Mouse (Mus musculus) C2C12 (cell line): Measurements from ENCODE around the gene Cacna1c.

Experiments
- CTCF ChIP-seq: IDR thresholded peaks from one replicate; pipeline ENCODE4 v1.5.1; 2011; ENCODE audit not compliant: control insufficient read depth, insufficient read depth, insufficient read length
- USF1 ChIP-seq: IDR thresholded peaks from one replicate; pipeline ENCODE4 v1.6.1; 2011; ENCODE audit warnings: low read depth, mild to moderate bottlenecking, control low read depth, moderate library complexity

GRCm38 (mm10) chr6:118791921-118792368 is 404.3 kb downstream of the Cacna1c start:
- TF ChIP-seq CTCF (no peak), USF1 (no peak)
